Mouse (Mus musculus) embryonic facial prominence, embryonic 13.5 days (tissue): ENCODE results near the gene Asap2. TPM values are rescaled to one million over a fixed set of nuclear protein-coding genes. Genes with fewer than 3 reads are reported as not detected.

Experiments used
- ATAC-seq: fragments of 200-750 bp; cut with Nextera tagmentation; 2 replicates; pipeline ENCODE4 v1.8.0; 2017; ENCODE audit warnings: low read depth; ENCODE audit not compliant: insufficient number of reproducible peaks, insufficient read depth, low FRiP score, low TSS enrichment
- H3K27ac ChIP-seq: fragments of 300-500 bp; sonication (generic); 2 replicates; pipeline ENCODE4 v1.5.1; 2015; ENCODE audit warnings: moderate library complexity, mild to moderate bottlenecking, inconsistent platforms
- H3K27me3 ChIP-seq: fragments of 300-500 bp; sonication (generic); 2 replicates; pipeline ENCODE4 v1.6.1; 2015; ENCODE audit warnings: mild to moderate bottlenecking, inconsistent platforms
- H3K36me3 ChIP-seq: fragments of 300-500 bp; sonication (generic); 2 replicates; pipeline ENCODE4 v1.6.1; 2015; ENCODE audit warnings: mild to moderate bottlenecking, inconsistent platforms
- H3K4me1 ChIP-seq: fragments of 300-500 bp; sonication (generic); 2 replicates; pipeline ENCODE4 v1.6.1; 2015; ENCODE audit warnings: inconsistent platforms
- H3K4me2 ChIP-seq: fragments of 300-500 bp; sonication (generic); 2 replicates; pipeline ENCODE4 v1.6.1; 2015; ENCODE audit warnings: moderate library complexity, mild to moderate bottlenecking, inconsistent platforms
- H3K4me3 ChIP-seq: fragments of 300-500 bp; sonication (generic); 2 replicates; pipeline ENCODE4 v1.5.1; 2015; ENCODE audit warnings: mild to moderate bottlenecking, inconsistent platforms
- H3K9ac ChIP-seq: fragments of 300-500 bp; sonication (generic); 2 replicates; pipeline ENCODE4 v1.6.1; 2015; ENCODE audit warnings: mild to moderate bottlenecking, inconsistent platforms
- H3K9me3 ChIP-seq: fragments of 300-500 bp; sonication (generic); 2 replicates; pipeline ENCODE4 v1.6.1; 2016; ENCODE audit warnings: inconsistent platforms
- WGBS: fragments of 180-500 bp; shearing (Covaris S2); methylation state at CpG from one replicate; pipeline ENCODE4 v1.1.7; 2015; ENCODE audit warnings: mixed read lengths; 5-methylcytosine and 5-hydroxymethylcytosine counted together
- polyA plus RNA-seq: library from polyadenylated mRNA; unstranded; fragments of >200 nt; fragmentation: Nextera tagmentation; extraction: Ambion mirVana; gene quantifications from 2 replicates; pipeline ENCODE4 v1.2.1, GENCODE M21; 2015

Gene Asap2
- polyA plus RNA-seq, 1 experiment from 2014 or later = 10.8 TPM

GRCm38 (mm10) chr12:21171776-21172490 is 181.7 kb downstream of the Asap2 start:
- no peaks in the 10 kb centered on the region for H3K9me3 ChIP-seq
- WGBS = 77% methylated on average over 11 of the region's 11 CpGs
- peaks cover 25% of the 10 kb centered on the region for H3K36me3 ChIP-seq
- H3K4me1 ChIP-seq = peaks cover 6% of the 10 kb centered on the region; the same call in 1 of the 2 replicates
- H3K27ac ChIP-seq = no peak overlapping the region
- H3K27me3 ChIP-seq = no peaks in the 10 kb centered on the region
- no peak for ATAC-seq
- H3K4me3 ChIP-seq = no peak overlapping the region
- H3K9ac ChIP-seq = no peak overlapping the region
- no peak overlapping the region for H3K4me2 ChIP-seq

GRCm38 (mm10) chr12:21173847-21174412 is 183.7 kb downstream of the Asap2 start:
- Histone ChIP-seq H3K4me2 (no peak overlapping the region), H3K4me1 (no peaks in the 10 kb centered on the region), H3K9ac (no peak overlapping the region), H3K36me3 (peaks cover 21% of the 10 kb centered on the region), H3K4me3 (no peak overlapping the region), H3K27me3 (no peaks in the 10 kb centered on the region), H3K27ac (no peak overlapping the region), H3K9me3 (no peaks in the 10 kb centered on the region)
- ATAC-seq = no peak
- WGBS = 80% methylated on average over 7 of the region's 7 CpGs

- Histone ChIP-seq H3K27me3 (no peaks in the 10 kb centered on the region), H3K9me3 (no peaks in the 10 kb centered on the region), H3K4me2 (no peak overlapping the region), H3K4me3 (no peak overlapping the region), H3K4me1 (no peaks in the 10 kb centered on the region), H3K36me3 (peaks cover 9% of the 10 kb centered on the region; the same call in 1 of the 2 replicates), H3K27ac (no peak overlapping the region), H3K9ac (no peak overlapping the region)
- no peak for ATAC-seq
- WGBS = 90% methylated on average over 5 of the region's 5 CpGs
Measured at GRCm38 (mm10) chr12:21176399-21176798, 186.1 kb downstream of the Asap2 start.

- no peak for ATAC-seq
- Histone ChIP-seq H3K27me3 (no peaks in the 10 kb centered on the region), H3K4me3 (no peak overlapping the region), H3K36me3 (peaks cover 9% of the 10 kb centered on the region; the same call in 1 of the 2 replicates), H3K4me2 (no peak overlapping the region), H3K27ac (no peak overlapping the region), H3K9ac (no peak overlapping the region), H3K9me3 (no peaks in the 10 kb centered on the region), H3K4me1 (no peaks in the 10 kb centered on the region)
Measured at GRCm38 (mm10) chr12:21177123-21177698, 187.0 kb downstream of the Asap2 start.

GRCm38 (mm10) chr12:21180091-21180490 is 189.8 kb downstream of the Asap2 start:
- Histone ChIP-seq H3K27ac (no peak overlapping the region), H3K27me3 (no peaks in the 10 kb centered on the region), H3K4me3 (no peak overlapping the region), H3K36me3 (peaks cover 4% of the 10 kb centered on the region; the same call in 1 of the 2 replicates), H3K9ac (no peak overlapping the region), H3K9me3 (no peaks in the 10 kb centered on the region), H3K4me2 (no peak overlapping the region), H3K4me1 (no peaks in the 10 kb centered on the region)
- WGBS = 89% methylated on average over 6 of the region's 6 CpGs
- ATAC-seq = no peak

- H3K9ac ChIP-seq = no peak overlapping the region
- no peaks in the 10 kb centered on the region for H3K27me3 ChIP-seq
- no peak for ATAC-seq
- H3K4me2 ChIP-seq = no peak overlapping the region
- H3K9me3 ChIP-seq = no peaks in the 10 kb centered on the region
- 88% methylated on average over 4 of the region's 4 CpGs for WGBS
- no peak overlapping the region for H3K27ac ChIP-seq
- H3K4me3 ChIP-seq = no peak overlapping the region
- H3K36me3 ChIP-seq = peaks cover 1% of the 10 kb centered on the region; the same call in 1 of the 2 replicates
- no peaks in the 10 kb centered on the region for H3K4me1 ChIP-seq
Measured at GRCm38 (mm10) chr12:21182786-21183185, 192.5 kb downstream of the Asap2 start.

GRCm38 (mm10) chr12:21183321-21183720 is 193.1 kb downstream of the Asap2 start:
- ATAC-seq = no peak
- no peak overlapping the region for H3K27ac ChIP-seq
- H3K4me3 ChIP-seq = no peak overlapping the region
- no peaks in the 10 kb centered on the region for H3K36me3 ChIP-seq
- no peaks in the 10 kb centered on the region for H3K9me3 ChIP-seq
- no peak overlapping the region for H3K4me2 ChIP-seq
- WGBS = 76% methylated on average over 6 of the region's 6 CpGs
- H3K27me3 ChIP-seq = no peaks in the 10 kb centered on the region
- H3K9ac ChIP-seq = no peak overlapping the region
- H3K4me1 ChIP-seq = no peaks in the 10 kb centered on the region

GRCm38 (mm10) chr12:21186145-21186544 is 195.9 kb downstream of the Asap2 start:
- ATAC-seq = no peak
- Histone ChIP-seq H3K36me3 (peaks cover 6% of the 10 kb centered on the region; the same call in 1 of the 2 replicates), H3K4me2 (no peak overlapping the region), H3K27me3 (no peaks in the 10 kb centered on the region), H3K27ac (no peak overlapping the region), H3K4me1 (no peaks in the 10 kb centered on the region), H3K4me3 (no peak overlapping the region), H3K9me3 (no peaks in the 10 kb centered on the region), H3K9ac (no peak overlapping the region)
- WGBS = 89% methylated on average over 1 of the region's 1 CpGs

- H3K27ac ChIP-seq = no peak overlapping the region
- 78% methylated on average over 4 of the region's 4 CpGs for WGBS
- ATAC-seq = no peak
- no peaks in the 10 kb centered on the region for H3K9me3 ChIP-seq
- H3K36me3 ChIP-seq = peaks cover 6% of the 10 kb centered on the region; the same call in 1 of the 2 replicates
- H3K27me3 ChIP-seq = no peaks in the 10 kb centered on the region
- no peak overlapping the region for H3K9ac ChIP-seq
- H3K4me2 ChIP-seq = no peak overlapping the region
- H3K4me1 ChIP-seq = no peaks in the 10 kb centered on the region
- H3K4me3 ChIP-seq = no peak overlapping the region
Measured at GRCm38 (mm10) chr12:21188880-21189279, 198.6 kb downstream of the Asap2 start.

- ATAC-seq = no peak
- H3K9me3 ChIP-seq = no peaks in the 10 kb centered on the region
- no peak overlapping the region for H3K4me2 ChIP-seq
- H3K4me1 ChIP-seq = no peaks in the 10 kb centered on the region
- H3K36me3 ChIP-seq = peaks cover 6% of the 10 kb centered on the region; the same call in 1 of the 2 replicates
- H3K9ac ChIP-seq = no peak overlapping the region
- H3K4me3 ChIP-seq = no peak overlapping the region
- 81% methylated on average over 2 of the region's 2 CpGs for WGBS
- H3K27ac ChIP-seq = no peak overlapping the region
- no peaks in the 10 kb centered on the region for H3K27me3 ChIP-seq
Measured at GRCm38 (mm10) chr12:21191546-21191945, 201.3 kb downstream of the Asap2 start.

GRCm38 (mm10) chr12:21195497-21195896 is 205.2 kb downstream of the Asap2 start:
- H3K4me2 ChIP-seq = no peak overlapping the region
- no peak overlapping the region for H3K9ac ChIP-seq
- peaks cover 7% of the 10 kb centered on the region; the same call in 1 of the 2 replicates for H3K36me3 ChIP-seq
- no peak for ATAC-seq
- H3K27me3 ChIP-seq = no peaks in the 10 kb centered on the region
- no peaks in the 10 kb centered on the region for H3K9me3 ChIP-seq
- H3K27ac ChIP-seq = no peak overlapping the region
- no peaks in the 10 kb centered on the region for H3K4me1 ChIP-seq
- H3K4me3 ChIP-seq = no peak overlapping the region
- 93% methylated on average over 3 of the region's 3 CpGs for WGBS

GRCm38 (mm10) chr12:21196420-21196819 is 206.2 kb downstream of the Asap2 start:
- no peak for ATAC-seq
- H3K27ac ChIP-seq = no peak overlapping the region
- H3K4me3 ChIP-seq = no peak overlapping the region
- 81% methylated on average over 4 of the region's 4 CpGs for WGBS
- no peak overlapping the region for H3K4me2 ChIP-seq
- H3K4me1 ChIP-seq = no peaks in the 10 kb centered on the region
- H3K36me3 ChIP-seq = peaks cover 7% of the 10 kb centered on the region; the same call in 1 of the 2 replicates
- H3K27me3 ChIP-seq = no peaks in the 10 kb centered on the region
- no peaks in the 10 kb centered on the region for H3K9me3 ChIP-seq
- H3K9ac ChIP-seq = no peak overlapping the region
